Mouse (Mus musculus): ENCODE data around the gene Gapt.
A peak's percentile ranks its signal among the peaks of the same experiment; 100 is the strongest.

DNA sequence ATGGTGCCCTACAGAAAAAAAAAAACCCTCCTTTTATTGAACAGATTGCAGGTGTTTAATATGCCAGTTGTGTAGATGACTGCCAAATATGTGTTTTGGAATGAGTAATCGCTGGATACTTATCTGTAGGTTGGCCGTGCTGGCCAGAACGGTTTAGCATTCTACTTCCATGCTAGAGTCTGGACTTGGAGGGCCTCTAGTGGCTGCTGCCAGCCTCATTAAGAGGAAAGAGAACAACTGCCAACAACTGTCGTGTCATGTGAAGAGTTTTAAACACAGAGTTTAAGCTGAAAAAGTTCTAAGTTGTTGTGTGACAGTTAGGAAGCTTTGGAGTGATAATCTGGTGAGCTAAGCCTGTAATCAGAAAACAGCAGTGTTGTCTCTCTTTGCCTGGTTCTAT, 38.3 kb downstream of the Gapt start:
- TF ChIP-seq EP300 (IDR thresholded peaks at IDR 0.05; ENCODE audit: insufficient read depth, low read depth, low read length) (no peak), CTCF (IDR thresholded peaks at IDR 0.05) (peak; percentile 45), POLR2A (IDR thresholded peaks at IDR 0.05; ENCODE audit: insufficient read depth, low read depth, low read length) (no peak)
